Mouse (Mus musculus) liver, embryonic 14.5 days (tissue): ENCODE results near the gene Pax1.

ENCODE experiments used
- CTCF ChIP-seq: IDR thresholded peaks from 2 replicates; pipeline ENCODE4 v1.5.1; 2016; ENCODE audit warnings: antibody characterized with exemption, low read depth, control low read depth
- EP300 ChIP-seq: IDR thresholded peaks from 2 replicates; pipeline ENCODE4 v1.6.1; 2016; ENCODE audit warnings: antibody characterized with exemption, low read depth

GRCm38 (mm10) chr2:147373667-147374007 lies 11.9 kb downstream of the Pax1 start:
- no peak for TF ChIP-seq CTCF
- no peak for TF ChIP-seq EP300
